Mouse (Mus musculus) liver (tissue): ENCODE data around the gene Dgki.

ENCODE experiments used
- DNase-seq: peaks from one replicate; pipeline ENCODE4 v3.0.0-alpha.2; 2020; ENCODE audit warnings: mixed read lengths

Gene Dgki

GRCm38 (mm10) chr6:37291171-37291570 lies 8.8 kb downstream of the Dgki start:
- DNase-seq = no peak

DNA sequence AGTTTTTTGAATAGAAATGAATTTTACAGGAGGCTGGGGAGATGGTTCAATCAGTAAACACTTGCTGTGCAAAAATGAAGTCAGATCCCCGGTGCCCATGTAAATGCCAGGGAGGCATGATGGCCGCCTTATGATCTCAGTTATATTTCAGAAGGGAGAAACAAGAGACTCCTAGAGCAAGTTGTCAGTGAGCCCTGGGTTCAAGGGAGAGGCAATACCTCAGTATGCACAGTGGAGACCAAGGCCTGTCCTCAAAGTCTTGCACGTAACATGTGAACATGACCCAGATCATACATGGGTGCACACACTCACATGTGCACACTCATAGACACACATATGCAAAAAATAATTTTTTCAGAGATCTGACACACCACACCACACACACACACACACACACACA lies 9.3 kb downstream of the Dgki start:
- DNase-seq = no peak

DNA sequence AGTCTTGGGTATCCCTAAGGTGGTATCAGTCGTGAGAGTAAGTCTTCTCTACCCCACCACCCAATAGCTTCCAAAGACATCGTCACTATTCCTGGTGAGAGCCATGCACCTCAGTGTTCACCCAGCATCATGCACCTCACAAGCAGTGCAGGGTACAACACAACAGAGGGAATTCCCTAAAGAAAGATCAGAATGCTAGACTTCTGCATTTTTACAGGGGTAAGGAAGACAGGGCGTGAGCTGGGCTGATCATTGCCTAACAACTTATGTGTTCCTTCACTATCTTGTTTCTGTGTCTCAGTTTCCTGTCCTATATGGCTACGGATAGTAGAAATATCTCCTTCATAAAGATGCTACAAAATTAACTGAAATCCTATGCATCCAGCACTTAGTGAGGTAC lies 13.8 kb downstream of the Dgki start:
- DNase-seq = no peak

- DNase-seq = no peak
Observed at GRCm38 (mm10) chr6:37284879-37285278, 15.1 kb downstream of the Dgki start.

DNA sequence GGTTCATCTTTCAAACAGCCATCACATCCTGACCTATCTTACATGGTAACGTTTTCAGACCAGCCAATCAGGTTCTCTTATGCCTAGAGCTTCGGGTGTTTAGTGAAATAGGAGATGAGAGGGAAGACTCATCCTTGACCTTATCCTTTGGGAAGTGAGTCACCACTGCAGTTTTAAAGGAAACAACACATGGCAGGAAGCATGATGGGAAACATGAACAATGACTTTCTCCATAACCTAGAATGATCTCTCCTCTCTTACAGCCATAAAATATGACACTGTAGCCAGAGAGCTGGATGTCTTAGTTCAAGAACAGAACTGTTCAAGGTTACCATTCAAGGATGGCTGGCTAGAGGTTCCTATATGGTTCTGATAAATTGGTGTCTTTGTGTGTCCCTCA lies 16.6 kb downstream of the Dgki start:
- no peak for DNase-seq

DNA sequence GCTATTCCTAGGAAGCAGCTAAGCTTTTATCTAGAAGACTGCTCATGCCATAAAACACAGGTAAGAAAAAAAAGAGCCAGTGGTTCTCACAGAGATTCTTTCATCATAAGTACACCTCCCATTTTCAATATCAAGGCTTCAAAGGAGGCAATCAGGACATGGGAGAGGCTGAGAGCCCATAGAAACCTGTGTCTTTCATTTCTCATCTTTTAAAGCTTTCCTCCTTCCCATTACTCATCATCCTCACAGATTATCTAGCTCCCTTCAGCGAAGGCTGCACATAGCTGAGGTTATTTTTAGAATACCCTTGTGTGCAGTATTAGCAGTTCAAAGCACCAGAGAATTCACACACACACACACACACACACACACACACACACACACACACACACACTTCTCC lies 17.3 kb downstream of the Dgki start:
- DNase-seq = no peak

GRCm38 (mm10) chr6:37276834-37277715 lies 22.9 kb downstream of the Dgki start:
- DNase-seq = no peak

- no peak for DNase-seq
Observed at GRCm38 (mm10) chr6:37276181-37276580, 23.8 kb downstream of the Dgki start.

GRCm38 (mm10) chr6:37270905-37271591 lies 28.9 kb downstream of the Dgki start:
- DNase-seq = no peak

DNA sequence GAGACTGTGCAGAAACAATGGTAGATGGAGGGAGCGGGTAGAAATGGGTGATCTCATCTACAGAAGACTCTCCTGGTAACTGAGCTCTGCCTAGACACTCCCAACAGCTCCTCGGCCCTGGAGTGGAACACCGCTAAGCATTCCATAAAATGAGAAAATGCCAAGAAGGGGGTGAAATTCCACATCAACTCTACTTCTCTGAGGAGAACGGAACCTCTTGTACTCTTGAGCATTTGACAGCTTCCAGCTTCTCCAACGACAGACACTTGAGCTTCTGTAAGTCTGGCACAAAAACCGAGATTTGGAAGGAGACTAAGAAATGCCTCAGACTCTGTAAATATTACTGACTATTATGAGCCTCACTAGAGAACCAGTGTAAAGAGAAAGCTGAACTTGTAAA lies 31.4 kb downstream of the Dgki start:
- no peak for DNase-seq

DNA sequence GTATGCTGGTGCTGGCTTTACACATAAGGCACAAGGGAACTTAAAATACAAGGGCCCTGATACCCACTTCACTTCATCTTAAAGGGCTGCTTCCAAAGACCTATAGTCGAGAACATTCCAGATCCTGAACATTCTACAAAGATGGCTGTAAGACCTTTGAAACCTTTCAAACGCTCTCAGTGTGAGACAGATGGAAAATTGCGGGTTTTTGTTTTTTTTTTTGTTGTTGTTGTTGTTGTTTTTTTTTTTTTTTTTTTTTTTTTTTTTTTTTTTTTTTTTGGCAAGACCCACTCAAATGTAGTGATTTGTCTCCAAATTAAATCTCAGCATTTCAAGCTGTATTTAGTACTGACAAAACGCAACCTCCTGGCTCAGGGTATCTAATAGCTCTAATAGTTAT lies 32.0 kb downstream of the Dgki start:
- no peak for DNase-seq

DNA sequence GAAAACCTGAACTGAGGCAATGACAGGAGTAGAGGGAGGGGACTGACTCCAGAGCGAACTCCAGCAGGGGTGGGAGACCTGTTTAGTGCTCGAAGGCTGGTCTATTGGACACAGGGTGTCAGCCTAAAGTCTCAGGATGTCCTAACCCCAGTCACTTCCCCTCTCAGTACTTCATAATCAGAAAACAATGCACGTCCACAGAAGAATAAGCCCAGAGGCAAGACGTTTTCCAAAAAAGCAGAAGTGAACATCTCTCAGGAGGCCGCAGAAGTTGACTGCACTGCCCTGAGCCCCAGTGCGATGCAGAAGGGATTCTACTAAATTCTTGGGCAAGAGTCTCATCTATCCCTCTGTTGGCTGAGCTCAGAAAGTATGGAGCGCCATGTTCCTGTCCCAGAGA lies 37.5 kb downstream of the Dgki start:
- DNase-seq = no peak

DNA sequence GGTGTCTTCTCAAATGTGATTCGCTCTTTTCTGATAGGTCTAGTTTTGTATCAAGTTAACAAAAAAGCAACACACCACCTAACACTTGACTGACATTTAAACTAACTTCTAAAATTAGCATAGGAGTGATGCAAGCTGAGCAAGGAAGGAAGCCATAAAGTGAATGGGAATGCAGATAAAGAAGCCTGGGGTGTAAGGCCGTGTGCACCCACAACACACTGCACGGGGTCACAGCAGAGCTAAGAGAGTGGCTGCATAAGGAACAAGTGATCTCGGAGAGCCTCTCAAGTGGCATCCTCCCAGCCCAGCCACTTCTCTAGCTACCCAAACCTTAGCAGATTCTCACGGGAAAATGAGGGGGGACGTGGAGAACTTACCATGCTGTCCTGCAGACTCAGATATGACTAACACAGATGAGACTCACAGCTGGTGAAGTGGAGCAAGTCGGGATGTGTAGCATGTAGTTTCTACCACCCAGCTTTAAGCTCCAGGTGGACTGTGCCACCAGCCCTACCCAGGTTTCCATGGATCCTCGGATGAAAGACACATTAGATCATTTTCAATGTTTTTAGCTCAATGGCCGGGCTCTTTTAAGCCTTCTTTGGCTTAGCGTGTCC lies 38.6 kb downstream of the Dgki start:
- no peak for DNase-seq

DNA sequence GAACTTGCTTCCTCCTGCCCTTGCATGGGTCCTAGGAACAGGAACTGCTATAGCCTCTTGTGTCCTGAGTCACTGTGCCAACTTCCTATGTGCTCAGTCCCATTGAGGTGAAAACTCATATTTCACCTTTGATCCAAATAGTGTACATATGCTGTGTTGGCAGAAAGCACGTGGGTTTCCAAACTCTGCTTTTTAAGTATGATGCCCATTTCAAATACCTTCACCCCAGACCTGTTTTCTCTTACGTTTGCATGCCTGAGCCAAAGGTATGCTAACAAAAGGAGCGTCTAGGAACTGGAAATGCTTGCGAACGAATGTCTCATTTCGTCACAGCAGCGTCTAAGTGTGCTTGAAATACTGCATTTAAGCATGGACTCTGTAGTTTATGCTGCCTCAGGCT lies 41.3 kb downstream of the Dgki start:
- DNase-seq = no peak

GRCm38 (mm10) chr6:37254144-37254543 lies 45.8 kb downstream of the Dgki start:
- no peak for DNase-seq

GRCm38 (mm10) chr6:37252536-37252935 lies 47.4 kb downstream of the Dgki start:
- DNase-seq = no peak

DNA sequence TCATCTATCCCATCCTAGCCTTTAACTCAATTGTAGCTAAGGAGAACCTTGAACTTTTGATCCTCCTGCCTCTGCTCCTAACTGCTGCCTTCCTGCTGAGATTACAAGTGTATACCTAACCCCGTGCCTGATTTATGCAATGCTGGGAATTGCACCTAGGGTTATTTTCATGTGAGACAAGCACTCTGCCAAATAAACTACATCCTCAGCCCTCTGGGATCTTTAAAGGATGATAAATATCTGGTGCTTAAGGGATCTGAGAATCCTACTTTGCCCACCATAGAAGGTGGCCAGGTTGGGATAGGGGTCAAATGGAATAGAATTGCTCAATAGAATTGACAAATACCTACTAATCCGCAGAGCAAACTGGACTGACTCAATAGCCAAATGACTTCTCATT lies 49.3 kb downstream of the Dgki start:
- no peak for DNase-seq

GRCm38 (mm10) chr6:37245757-37246156 lies 54.2 kb downstream of the Dgki start:
- DNase-seq = no peak

DNA sequence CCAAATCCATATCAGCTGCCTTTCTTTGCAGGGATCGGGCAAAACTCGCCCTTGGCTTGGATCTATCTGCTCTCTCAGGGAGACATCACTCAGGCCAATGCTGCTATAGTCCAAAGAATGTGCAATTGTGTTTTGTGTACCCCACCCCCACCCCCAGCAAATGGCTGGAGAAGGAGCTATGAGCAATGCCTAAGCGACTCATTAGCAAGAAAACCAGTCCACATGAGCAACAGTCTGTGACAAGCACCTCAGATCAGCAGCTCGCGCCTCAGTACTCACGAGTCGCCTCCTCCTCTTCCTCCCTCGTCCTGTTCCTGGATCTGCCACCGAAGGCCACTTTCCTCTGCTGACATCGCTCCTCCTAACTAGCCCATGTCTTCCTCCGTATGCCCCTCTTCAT lies 55.9 kb downstream of the Dgki start:
- DNase-seq = no peak

DNA sequence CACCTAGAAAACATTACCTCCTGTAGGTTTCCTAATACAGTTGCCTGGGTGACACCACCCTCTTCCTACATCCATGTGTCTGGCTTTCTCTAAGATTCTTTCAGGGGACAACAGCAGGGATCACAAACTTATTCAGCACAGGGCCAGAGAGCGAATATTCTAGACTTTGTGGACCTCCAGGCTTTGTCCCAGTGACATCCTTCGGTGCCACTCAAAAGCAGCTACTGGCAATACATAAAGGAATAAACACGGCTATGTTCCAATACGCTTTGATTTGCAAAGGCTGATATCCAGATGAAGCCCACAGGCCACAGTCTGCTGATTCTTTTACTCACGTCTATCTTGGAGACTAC lies 57.2 kb downstream of the Dgki start:
- DNase-seq = no peak

- DNase-seq = no peak
Observed at GRCm38 (mm10) chr6:37242100-37242768, 57.8 kb downstream of the Dgki start.

DNA sequence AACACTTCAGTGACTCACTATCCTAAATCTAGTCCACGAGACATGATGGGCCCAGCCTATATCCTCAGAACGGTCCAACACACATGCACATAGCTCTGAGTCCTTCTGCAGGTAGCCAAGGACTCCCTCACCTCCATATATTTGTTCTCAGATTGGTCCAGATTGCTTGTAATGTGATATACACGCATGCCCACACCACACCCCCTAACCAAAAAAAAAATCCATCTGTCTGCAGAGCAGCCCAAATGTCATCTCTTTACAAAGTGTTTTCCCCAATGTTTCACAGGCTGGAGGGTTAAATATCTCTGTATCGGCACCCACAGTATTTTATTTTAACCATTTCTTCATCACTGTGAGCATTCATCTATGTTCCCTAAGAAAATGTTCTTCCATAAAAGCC lies 58.5 kb downstream of the Dgki start:
- no peak for DNase-seq

GRCm38 (mm10) chr6:37240140-37240539 lies 59.8 kb downstream of the Dgki start:
- no peak for DNase-seq

GRCm38 (mm10) chr6:37236893-37237292 lies 63.1 kb downstream of the Dgki start:
- no peak for DNase-seq
